Mouse (Mus musculus) forebrain, embryonic 14.5 days (tissue): ENCODE data around the gene Rpl15. TPM values are rescaled to one million over a fixed set of nuclear protein-coding genes. Genes with fewer than 3 reads are reported as not detected.
"Not testable (repeated sequence)": the region's sequence is repeated elsewhere in the genome, so short reads cannot be mapped to it uniquely, and the experiment has no call there.

Experiments
- ATAC-seq: fragments of 200-750 bp; cut with Nextera tagmentation; 2 replicates; pipeline ENCODE4 v1.8.0; 2017; ENCODE audit warnings: mild to moderate bottlenecking, moderate library complexity
- DNase-seq: peaks from one replicate; pipeline ENCODE4 v3.0.0-alpha.2; 2015; ENCODE audit warnings: low spot score
- H3K27ac ChIP-seq: fragments of 300-500 bp; sonication (generic); 2 replicates; pipeline ENCODE4 v1.5.1; 2014; ENCODE audit warnings: low read depth, mild to moderate bottlenecking, control low read depth, low read length, moderate library complexity
- H3K27me3 ChIP-seq: fragments of 300-500 bp; sonication (generic); replicated peaks from 2 replicates; pipeline ENCODE4 v1.6.1; 2014; ENCODE audit warnings: low read length, control low read depth, mixed read lengths; ENCODE audit not compliant: control insufficient read depth, insufficient read depth
- H3K36me3 ChIP-seq: fragments of 300-500 bp; sonication (generic); 2 replicates; pipeline ENCODE4 v1.6.1; 2014; ENCODE audit warnings: low read length, control low read depth; ENCODE audit not compliant: control insufficient read depth, insufficient read depth
- H3K4me1 ChIP-seq: fragments of 300-500 bp; sonication (generic); 2 replicates; pipeline ENCODE4 v1.6.1; 2014; ENCODE audit warnings: antibody characterized with exemption, low read length, control low read depth; ENCODE audit not compliant: control insufficient read depth, insufficient read depth
- H3K4me2 ChIP-seq: fragments of 300-500 bp; sonication (generic); 2 replicates; pipeline ENCODE4 v1.6.1; 2014; ENCODE audit warnings: mild to moderate bottlenecking, control low read depth, low read length
- H3K4me3 ChIP-seq: fragments of 300-500 bp; sonication (generic); 2 replicates; pipeline ENCODE4 v1.5.1; 2014; ENCODE audit warnings: low read depth, low read length, control low read depth
- H3K9ac ChIP-seq: fragments of 300-500 bp; sonication (generic); 2 replicates; pipeline ENCODE4 v1.6.1; 2014; ENCODE audit warnings: mild to moderate bottlenecking, low read length, control low read depth, moderate library complexity
- H3K9me3 ChIP-seq: fragments of 300-500 bp; sonication (generic); replicated peaks from 2 replicates; pipeline ENCODE4 v1.6.1; 2016; ENCODE audit warnings: low read length, control low read depth, mixed read lengths; ENCODE audit not compliant: control insufficient read depth
- WGBS: fragments of 180-500 bp; shearing (Covaris S2); extraction: QIAGEN DNeasy Blood & Tissue Kit; methylation state at CpG from one replicate; pipeline ENCODE4 v1.1.7; 2014; 5-methylcytosine and 5-hydroxymethylcytosine counted together
- polyA plus RNA-seq: library from polyadenylated mRNA; unstranded; fragments of >200 nt; fragmentation: Nextera tagmentation; extraction: Ambion mirVana; gene quantifications from 2 replicates; pipeline ENCODE4 v1.2.1, GENCODE M21; 2014

Gene Rpl15
- polyA plus RNA-seq, 1 experiment from 2014 or later, result 464 TPM

DNA sequence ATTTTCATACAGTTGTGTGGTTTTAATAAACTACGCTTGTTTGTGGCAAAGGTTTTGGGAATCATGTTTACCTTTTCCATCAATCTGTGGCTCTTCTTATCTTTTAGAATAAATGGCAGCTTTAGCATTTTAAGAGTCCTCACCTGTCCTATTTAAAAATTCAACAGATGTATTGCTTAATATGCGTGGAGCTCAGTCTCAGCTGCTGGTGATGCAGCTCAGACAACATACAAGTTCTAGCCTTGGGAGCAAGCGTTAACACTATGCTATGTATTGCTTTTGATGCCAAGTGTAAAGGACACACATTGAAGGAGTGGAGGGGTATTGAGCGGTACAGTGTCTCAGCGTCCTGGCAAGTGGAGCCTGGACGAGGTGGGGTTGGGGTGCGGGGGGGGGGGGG lies 475 bp upstream of the Rpl15 start:
- Histone ChIP-seq H3K36me3 (peaks cover 19% of the 10 kb centered on the region), H3K27ac (no peak overlapping the region)
- no peak for ATAC-seq

DNA sequence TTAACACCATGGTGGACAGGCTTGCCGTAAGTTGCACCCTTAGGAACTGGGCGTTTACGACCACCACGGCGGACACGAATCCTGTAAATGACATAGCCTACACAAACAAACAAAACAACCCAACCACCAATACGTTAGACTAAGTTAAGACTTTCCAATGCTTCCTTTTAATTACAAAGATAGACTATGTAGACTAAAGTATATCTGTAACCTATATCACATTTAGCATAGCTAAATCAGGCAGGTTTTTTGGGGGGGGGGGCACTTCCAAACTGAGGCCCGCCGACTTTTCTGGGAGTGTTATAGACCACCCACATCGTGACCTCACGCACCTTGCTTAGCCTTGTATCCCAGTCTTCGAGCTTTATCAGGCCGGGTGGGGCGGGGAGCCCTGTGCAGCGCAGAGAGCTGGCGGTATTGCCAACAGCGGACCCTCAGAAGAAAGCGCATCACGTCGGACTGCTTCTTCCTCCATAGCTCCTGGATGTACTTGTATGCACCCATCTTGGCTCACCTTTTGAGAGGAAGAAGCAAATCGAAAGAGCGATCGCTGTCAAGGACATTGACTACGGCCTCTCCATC lies 1.2 kb downstream of the Rpl15 start:
- Histone ChIP-seq H3K36me3 (peaks cover 21% of the 10 kb centered on the region), H3K9ac (peak overlapping the region; percentile 99), H3K4me2 (peak overlapping the region; percentile 55), H3K4me1 (peaks cover 14% of the 10 kb centered on the region; the same call in 1 of the 2 replicates), H3K27ac (peak overlapping the region; percentile 80; the same call in 1 of the 2 replicates), H3K4me3 (peak overlapping the region; percentile 87)
- ATAC-seq, result peak; percentile 4; the same call in 1 of the 2 replicates
- not testable (repeated sequence) for H3K9me3 ChIP-seq, H3K27me3 ChIP-seq
- WGBS, result under 1% methylated on average over 19 of the region's 24 CpGs
- peak; percentile 13 for DNase-seq

More for the DNA sequence above, 475 bp upstream of the Rpl15 start:
- WGBS, result 9% methylated on average over 7 of the region's 7 CpGs
- H3K4me2 ChIP-seq, result peak overlapping the region; percentile 67
- no peaks in the 10 kb centered on the region for H3K27me3 ChIP-seq
- DNase-seq, result peak; percentile 20
- peaks cover 14% of the 10 kb centered on the region; the same call in 1 of the 2 replicates for H3K4me1 ChIP-seq
- no peaks in the 10 kb centered on the region for H3K9me3 ChIP-seq
- H3K9ac ChIP-seq, result peak overlapping the region; percentile 80
- H3K4me3 ChIP-seq, result peak overlapping the region; percentile 87

DNA sequence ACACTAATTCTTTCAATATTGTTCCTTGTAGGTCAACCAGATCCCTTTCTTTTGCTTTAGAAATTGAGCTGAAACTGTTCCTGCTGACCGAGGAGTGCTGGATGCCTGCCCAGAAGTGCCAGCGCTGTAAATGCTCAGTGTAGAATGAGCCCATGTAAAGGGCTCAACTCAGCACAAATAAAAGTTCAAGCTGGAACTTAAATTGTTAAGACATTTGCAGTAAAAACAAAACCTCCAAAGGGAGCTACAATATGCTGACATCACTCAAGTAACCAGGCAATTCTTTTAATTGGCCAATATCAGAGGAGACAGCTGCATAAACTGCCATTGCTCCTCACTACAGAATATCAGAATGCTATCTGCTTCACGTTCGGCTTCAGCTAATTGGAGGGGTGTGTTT lies 7.8 kb downstream of the Rpl15 start:
- WGBS, result 4% methylated on average over 4 of the region's 4 CpGs
- Histone ChIP-seq H3K36me3 (peaks cover 22% of the 10 kb centered on the region), H3K4me1 (peaks cover 6% of the 10 kb centered on the region; the same call in 1 of the 2 replicates), H3K27ac (peak overlapping the region; percentile 36; the same call in 1 of the 2 replicates), H3K9me3 (no peaks in the 10 kb centered on the region), H3K27me3 (no peaks in the 10 kb centered on the region), H3K9ac (no peak overlapping the region; the same call in 1 of the 2 replicates), H3K4me2 (no peak overlapping the region), H3K4me3 (no peak overlapping the region)
- DNase-seq, result peak; percentile 90
- peak; percentile 92 for ATAC-seq

DNA sequence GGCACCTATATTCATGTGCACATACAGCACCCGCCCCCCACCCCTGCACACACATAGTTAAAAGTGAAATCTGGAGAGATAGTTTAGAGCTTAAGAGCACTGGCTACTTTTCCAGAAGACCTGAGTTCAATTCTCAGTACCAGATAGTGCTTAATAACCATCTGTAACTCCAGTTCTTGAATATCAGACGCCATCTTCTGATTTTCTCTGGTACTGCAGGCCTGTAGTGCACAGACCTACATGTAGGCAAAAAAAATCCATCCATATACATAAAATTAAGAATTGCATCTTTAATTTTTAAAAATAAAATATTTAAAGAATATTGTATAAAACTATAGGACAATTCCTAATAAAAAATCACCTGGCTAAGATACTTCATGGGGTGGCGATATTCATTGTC lies 10.0 kb downstream of the Rpl15 start:
- WGBS, result 91% methylated on average over 3 of the region's 3 CpGs
- no peaks in the 10 kb centered on the region for H3K27me3 ChIP-seq
- H3K4me3 ChIP-seq, result no peak overlapping the region
- ATAC-seq (no peak), DNase-seq (no peak)
- no peak overlapping the region for H3K4me2 ChIP-seq
- H3K9me3 ChIP-seq, result no peaks in the 10 kb centered on the region
- H3K36me3 ChIP-seq, result 0 out of 2 replicates have a peak, but pooled peaks cover 4% of the 10 kb centered on the region
- no peak overlapping the region for H3K27ac ChIP-seq
- H3K4me1 ChIP-seq, result peaks cover 3% of the 10 kb centered on the region; the same call in 1 of the 2 replicates
- H3K9ac ChIP-seq, result no peak overlapping the region

DNA sequence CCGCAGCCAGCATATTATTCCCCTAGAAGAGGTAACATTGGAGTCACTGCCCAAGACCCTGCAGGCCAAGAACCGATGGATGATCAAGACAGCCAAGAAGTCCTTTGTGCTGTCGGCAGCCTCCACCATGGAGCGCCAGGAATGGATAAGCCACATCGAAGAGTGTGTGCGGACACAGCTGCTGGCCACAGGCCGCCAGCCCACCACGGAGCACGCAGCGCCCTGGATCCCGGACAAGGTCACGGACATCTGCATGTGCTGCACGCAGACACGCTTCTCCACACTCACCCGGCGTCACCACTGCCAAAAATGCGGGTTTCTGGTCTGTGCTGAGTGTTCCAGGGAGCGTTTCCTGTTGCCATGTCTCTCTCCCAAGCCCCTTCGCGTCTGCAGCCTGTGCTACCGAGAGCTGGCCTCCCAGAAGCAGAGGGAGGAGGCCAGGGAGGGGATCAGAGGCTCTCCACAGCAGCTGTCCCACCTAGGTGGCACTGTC lies 28.5 kb downstream of the Rpl15 start:
- ATAC-seq (no peak), DNase-seq (no peak)
- WGBS, result 87% methylated on average over 21 of the region's 21 CpGs
- Histone ChIP-seq H3K4me3 (no peak overlapping the region), H3K4me2 (no peak overlapping the region), H3K27ac (no peak overlapping the region), H3K36me3 (no peaks in the 10 kb centered on the region), H3K4me1 (no peaks in the 10 kb centered on the region), H3K9me3 (no peaks in the 10 kb centered on the region), H3K9ac (no peak overlapping the region), H3K27me3 (no peaks in the 10 kb centered on the region)

DNA sequence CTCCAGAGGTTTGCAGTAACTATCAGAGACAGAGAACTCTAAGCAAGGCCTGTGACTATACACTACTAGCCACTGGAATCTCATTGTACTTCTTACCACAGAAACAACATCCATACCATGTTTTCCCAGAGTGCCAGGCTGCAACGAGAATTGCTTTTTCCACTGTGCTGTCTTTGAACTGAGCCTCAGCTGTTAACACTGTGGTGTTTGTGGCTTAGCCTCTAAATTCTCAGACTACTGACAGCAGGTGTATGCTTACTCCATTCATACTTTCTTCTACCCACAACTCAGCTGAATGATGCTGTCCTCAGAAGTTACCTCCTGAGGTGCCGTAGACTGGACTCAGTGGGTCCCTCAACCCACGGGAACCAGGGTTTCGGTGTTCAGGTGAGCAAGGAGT lies 29.4 kb downstream of the Rpl15 start:
- DNase-seq (no peak), ATAC-seq (no peak)
- no peak overlapping the region for H3K27ac ChIP-seq
- no peak overlapping the region for H3K9ac ChIP-seq
- H3K4me2 ChIP-seq, result no peak overlapping the region
- no peak overlapping the region for H3K4me3 ChIP-seq
- H3K9me3 ChIP-seq, result no peaks in the 10 kb centered on the region
- no peaks in the 10 kb centered on the region for H3K4me1 ChIP-seq
- WGBS, result 90% methylated on average over 4 of the region's 4 CpGs
- no peaks in the 10 kb centered on the region for H3K27me3 ChIP-seq
- H3K36me3 ChIP-seq, result no peaks in the 10 kb centered on the region

DNA sequence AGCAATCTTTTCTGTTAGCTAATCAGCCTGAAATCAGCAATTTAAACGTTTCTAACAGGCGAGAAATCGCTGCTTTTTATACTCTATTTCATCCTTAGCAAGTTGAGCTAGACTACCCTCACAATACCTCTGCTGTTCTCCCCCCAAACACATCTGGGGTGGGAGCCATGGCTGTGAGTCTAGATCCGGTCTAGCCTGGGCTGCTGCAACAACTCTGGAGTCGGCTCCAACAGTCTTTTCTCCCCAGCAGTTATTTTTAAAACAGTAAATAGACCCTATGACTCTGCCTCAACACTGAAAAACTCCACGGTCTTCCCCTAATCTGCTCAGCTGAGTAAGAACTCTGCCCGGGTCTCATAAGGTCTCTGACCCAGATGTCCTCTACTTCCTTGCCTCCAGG lies 31.1 kb downstream of the Rpl15 start:
- ATAC-seq, result no peak
- H3K4me1 ChIP-seq, result no peaks in the 10 kb centered on the region
- H3K4me2 ChIP-seq, result no peak overlapping the region
- no peak overlapping the region for H3K4me3 ChIP-seq
- WGBS, result 70% methylated on average over 7 of the region's 7 CpGs
- no peaks in the 10 kb centered on the region for H3K27me3 ChIP-seq
- no peak overlapping the region for H3K9ac ChIP-seq
- no peaks in the 10 kb centered on the region for H3K36me3 ChIP-seq
- H3K9me3 ChIP-seq, result no peaks in the 10 kb centered on the region
- no peak overlapping the region for H3K27ac ChIP-seq
- no peak for DNase-seq

DNA sequence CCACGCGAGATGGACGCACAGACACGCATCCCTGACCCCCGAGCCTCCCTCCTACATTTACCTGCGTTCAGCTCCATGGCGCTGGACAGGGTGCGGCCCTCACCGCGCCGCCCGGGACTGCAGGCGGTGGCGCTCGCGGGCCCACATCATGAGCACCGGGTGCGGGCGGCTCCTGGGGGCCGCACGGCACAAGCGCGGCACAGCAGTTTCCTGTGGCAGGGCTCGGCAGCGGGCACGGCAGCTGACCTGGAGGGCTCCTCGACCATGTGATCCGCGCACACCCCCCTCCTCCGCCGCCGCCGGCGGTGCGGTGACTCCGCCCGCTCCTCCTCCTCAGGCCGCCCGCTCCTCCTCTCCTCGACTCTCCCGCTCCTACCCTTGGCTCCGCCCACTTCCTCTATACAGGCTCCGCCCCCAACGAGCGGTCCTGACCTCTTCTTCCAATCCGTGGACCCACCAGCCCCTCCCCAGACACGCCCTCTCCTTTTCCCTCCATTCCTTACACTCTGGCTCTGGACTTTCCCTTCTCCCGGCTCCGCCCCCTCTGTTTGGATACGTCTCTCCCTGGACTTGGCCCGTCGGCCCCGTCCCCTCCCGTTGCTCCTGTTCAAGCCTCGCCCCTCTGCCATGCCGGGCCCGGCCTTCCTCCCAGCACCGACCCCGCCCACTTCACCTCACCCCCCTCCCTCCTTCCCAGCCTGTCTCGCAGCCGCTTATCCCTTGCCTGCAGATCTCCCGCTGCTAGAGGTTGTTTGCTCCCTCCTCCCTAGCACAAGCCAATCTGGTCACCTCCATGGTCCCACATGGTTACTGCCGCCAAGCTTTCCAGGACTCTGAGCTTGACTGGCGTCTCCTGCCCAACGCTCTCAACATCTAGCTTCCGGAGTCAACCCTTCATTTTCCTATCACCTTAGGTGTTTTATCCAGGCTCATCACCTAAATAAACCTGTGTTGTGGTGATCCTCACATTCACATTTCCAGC lies 32.1 kb downstream of the Rpl15 start, which contains the start of gene Nr1d2:
Gene Nr1d2, minus strand, starts transcription at position 378 of the 982 bp plus-strand sequence.
- no peaks in the 10 kb centered on the region for H3K36me3 ChIP-seq
- H3K4me1 ChIP-seq, result no peaks in the 10 kb centered on the region
- no peaks in the 10 kb centered on the region for H3K9me3 ChIP-seq
- peak within 1 kb of the TSS; percentile 78 for H3K27ac ChIP-seq
- 1% methylated on average over 61 of the region's 66 CpGs for WGBS
- peak within 1 kb of the TSS; percentile 65 for H3K9ac ChIP-seq
- peak; percentile 97 for DNase-seq
- peak; percentile 87 for ATAC-seq
- H3K4me3 ChIP-seq, result peak within 1 kb of the TSS; percentile 81
- H3K27me3 ChIP-seq, result no peaks in the 10 kb centered on the region
- peak within 1 kb of the TSS; percentile 78 for H3K4me2 ChIP-seq
